Mouse (Mus musculus): ENCODE data around the gene Mark1. TPM values are rescaled to one million over a fixed set of nuclear protein-coding genes. Genes with fewer than 3 reads are reported as not detected.
A peak's percentile ranks its signal among the peaks of the same experiment; 100 is the strongest.

The Mark1 gene
- polyA plus RNA-seq (2015; fragmentation: Nextera tagmentation; extraction: Ambion mirVana): 15.3 and 15.9 TPM in 2 replicates

GRCm38 (mm10) chr1:184999071-184999750, at the start of gene Mark1:
Gene Mark1 (minus strand): TSS chr1:184999570.
- peak within 1 kb of the TSS; percentile 95 for H3K4me3 ChIP-seq
- 0% methylated on average over 34 of the region's 88 CpGs for WGBS
- H3K36me3 ChIP-seq: no peaks in the 10 kb centered on the region
- H3K9ac ChIP-seq: peak within 1 kb of the TSS; percentile 91
- peak within 1 kb of the TSS; percentile 92 for H3K27ac ChIP-seq (replicated peaks)
- no peaks in the 10 kb centered on the region for H3K27me3 ChIP-seq
- H3K4me2 ChIP-seq: peak within 1 kb of the TSS; percentile 67
- ATAC-seq (ENCODE audit: low FRiP score, low read depth): peak; percentile 69
- H3K4me1 ChIP-seq (replicated peaks): peaks cover 30% of the 10 kb centered on the region
- no peaks in the 10 kb centered on the region for H3K9me3 ChIP-seq

DNA sequence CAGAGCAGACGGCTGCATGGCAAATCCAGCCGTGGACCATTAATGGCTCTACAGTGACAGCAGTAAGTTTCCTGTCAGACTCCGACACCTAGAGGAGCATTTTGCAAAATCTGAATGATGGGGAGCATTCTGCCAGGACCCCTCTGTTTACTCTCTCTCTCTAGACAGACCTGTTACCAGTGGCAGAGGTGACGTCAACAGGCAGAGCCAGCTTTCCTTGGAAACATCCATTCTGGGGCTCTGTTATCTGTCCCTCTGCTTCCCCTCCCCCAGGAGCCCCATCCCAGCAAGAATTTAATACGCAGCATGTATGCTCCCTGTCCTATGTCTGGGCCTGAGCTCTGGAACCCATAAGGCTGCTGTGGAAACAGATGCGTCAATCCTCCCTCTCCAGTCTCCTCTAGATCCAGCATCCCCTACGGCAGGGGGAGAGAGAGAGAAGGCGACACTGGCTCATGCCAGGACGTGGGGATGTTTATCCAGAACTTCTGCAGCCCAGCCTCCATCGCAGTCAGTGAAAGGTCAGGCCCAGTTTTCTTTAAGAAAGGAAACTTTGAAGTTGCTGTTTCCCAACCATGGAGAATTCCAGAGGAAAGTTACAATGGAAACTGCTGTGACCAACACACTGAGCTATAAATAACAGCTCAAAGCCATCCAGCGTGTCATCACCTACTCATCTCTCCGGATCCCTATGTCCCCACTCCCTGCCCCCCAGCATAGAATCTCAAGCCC, 48.3 kb upstream of the Mark1 start:
- Histone ChIP-seq H3K27me3 (no peaks in the 10 kb centered on the region), H3K4me3 (no peak overlapping the region), H3K36me3 (no peaks in the 10 kb centered on the region), H3K27ac (replicated peaks) (no peak overlapping the region), H3K9me3 (no peaks in the 10 kb centered on the region), H3K4me2 (no peak overlapping the region), H3K4me1 (replicated peaks) (no peaks in the 10 kb centered on the region), H3K9ac (no peak overlapping the region)
- 68% methylated on average over 12 of the region's 12 CpGs for WGBS
- ATAC-seq (ENCODE audit: low FRiP score, low read depth): no peak

DNA sequence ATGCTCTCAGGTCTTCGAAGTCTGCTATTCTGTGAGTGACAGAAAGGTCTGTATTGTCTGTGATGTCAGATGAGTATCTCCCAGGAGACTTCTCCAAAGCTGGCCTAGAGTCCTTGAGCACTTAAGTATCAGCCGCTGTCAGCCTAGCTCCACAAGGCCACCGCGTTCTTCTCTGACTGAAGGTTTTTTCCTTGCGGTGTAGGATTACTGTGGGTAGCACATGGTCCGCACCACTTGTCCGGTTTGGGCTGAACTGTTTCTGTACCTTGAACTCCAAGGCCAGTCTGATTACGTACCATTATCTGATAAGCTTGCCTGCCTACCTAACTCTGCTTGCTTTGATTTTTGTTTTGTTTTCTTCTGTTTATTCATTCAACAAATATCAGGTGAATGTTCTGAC, 47.1 kb upstream of the Mark1 start:
- H3K27me3 ChIP-seq: no peaks in the 10 kb centered on the region
- WGBS: 91% methylated on average over 8 of the region's 8 CpGs

GRCm38 (mm10) chr1:185038183-185038686, 38.9 kb upstream of the Mark1 start:
- Histone ChIP-seq H3K9ac (no peak overlapping the region), H3K4me3 (no peak overlapping the region), H3K27me3 (no peaks in the 10 kb centered on the region), H3K36me3 (no peaks in the 10 kb centered on the region), H3K9me3 (no peaks in the 10 kb centered on the region), H3K27ac (replicated peaks) (no peak overlapping the region), H3K4me2 (no peak overlapping the region), H3K4me1 (replicated peaks) (no peaks in the 10 kb centered on the region)
- ATAC-seq (ENCODE audit: low FRiP score, low read depth): no peak
- 62% methylated on average over 7 of the region's 7 CpGs for WGBS

More for the DNA sequence above, 47.1 kb upstream of the Mark1 start:
- ATAC-seq (ENCODE audit: low FRiP score, low read depth): no peak
- Histone ChIP-seq H3K9ac (no peak overlapping the region), H3K4me1 (replicated peaks) (no peaks in the 10 kb centered on the region), H3K9me3 (no peaks in the 10 kb centered on the region), H3K36me3 (no peaks in the 10 kb centered on the region), H3K27ac (replicated peaks) (no peak overlapping the region), H3K4me2 (no peak overlapping the region), H3K4me3 (no peak overlapping the region)

- Histone ChIP-seq H3K27me3 (no peaks in the 10 kb centered on the region), H3K27ac (replicated peaks) (no peak overlapping the region), H3K36me3 (no peaks in the 10 kb centered on the region), H3K9ac (no peak overlapping the region), H3K4me1 (replicated peaks) (no peaks in the 10 kb centered on the region), H3K4me2 (no peak overlapping the region), H3K9me3 (no peaks in the 10 kb centered on the region), H3K4me3 (no peak overlapping the region)
- WGBS: 84% methylated on average over 9 of the region's 10 CpGs
- ATAC-seq (ENCODE audit: low FRiP score, low read depth): no peak
Observed at GRCm38 (mm10) chr1:185030565-185030964, 31.2 kb upstream of the Mark1 start.

DNA sequence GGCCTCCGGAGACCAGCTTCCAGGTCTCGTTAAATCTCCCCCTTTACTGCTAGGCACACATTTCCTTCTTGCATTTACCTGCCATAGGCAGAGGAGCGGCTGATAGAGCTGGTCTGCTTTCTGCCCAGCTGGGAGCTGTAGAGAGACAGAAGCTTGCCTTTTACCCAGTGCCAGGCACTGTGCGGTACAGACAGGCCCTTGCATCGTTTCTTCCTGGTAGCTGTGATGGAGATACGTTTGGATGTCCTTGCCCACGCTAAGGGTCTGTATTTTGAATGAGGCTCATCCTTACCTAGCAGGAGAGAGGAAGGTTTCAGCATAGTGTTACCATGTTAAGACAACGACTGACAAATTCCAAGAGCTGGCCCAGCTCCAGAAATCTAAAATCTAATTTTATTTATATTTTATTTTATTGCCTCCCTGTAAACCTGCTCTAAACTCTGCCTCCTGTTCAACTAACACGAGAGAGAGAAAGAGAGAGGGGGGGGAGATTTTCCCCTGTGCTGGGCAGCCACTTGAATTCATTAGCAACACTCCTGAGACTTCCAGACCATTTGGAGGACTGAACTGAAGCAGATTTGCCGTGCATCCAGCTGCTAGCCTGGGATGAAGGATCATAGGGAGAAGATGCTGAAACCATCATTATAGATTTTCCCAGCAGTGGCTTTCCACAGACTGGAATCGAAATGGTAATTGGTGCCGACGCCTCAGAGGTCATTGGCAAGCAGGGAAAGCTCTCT, 21.2 kb upstream of the Mark1 start:
- Histone ChIP-seq H3K4me3 (no peak overlapping the region), H3K4me1 (replicated peaks) (peaks cover 9% of the 10 kb centered on the region; the same call in 1 of the 2 replicates), H3K9me3 (no peaks in the 10 kb centered on the region), H3K4me2 (no peak overlapping the region), H3K27ac (replicated peaks) (0 out of 2 replicates have a peak overlapping the region, but pooled peaks have one; percentile 16), H3K9ac (no peak overlapping the region), H3K27me3 (no peaks in the 10 kb centered on the region), H3K36me3 (no peaks in the 10 kb centered on the region)
- ATAC-seq (ENCODE audit: low FRiP score, low read depth): no peak
- WGBS: 60% methylated on average over 13 of the region's 13 CpGs

DNA sequence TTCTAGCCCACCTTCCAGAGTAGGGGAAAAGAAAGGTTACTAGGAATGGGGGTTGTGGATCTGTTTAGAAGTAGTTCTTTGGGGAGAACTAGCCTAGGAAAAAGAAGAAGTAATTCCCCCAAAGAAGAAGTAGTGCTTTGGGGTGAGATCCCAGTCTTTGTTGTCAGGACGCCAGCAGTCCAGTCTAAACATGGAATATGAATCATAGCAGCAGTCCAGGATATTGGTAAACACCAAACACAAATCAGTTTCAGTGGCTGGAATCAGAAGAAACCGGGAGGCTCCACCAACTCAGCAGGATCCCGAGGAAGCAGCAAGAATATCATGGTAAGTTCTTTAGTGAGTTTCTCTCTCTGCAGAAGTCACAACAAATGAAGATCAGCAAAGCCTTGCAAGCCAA, 13.2 kb upstream of the Mark1 start:
- no peak overlapping the region for H3K9ac ChIP-seq
- no peak for ATAC-seq (ENCODE audit: low FRiP score, low read depth)
- WGBS: 84% methylated on average over 3 of the region's 3 CpGs

GRCm38 (mm10) chr1:185007066-185007465, 7.7 kb upstream of the Mark1 start:
- H3K36me3 ChIP-seq: no peaks in the 10 kb centered on the region
- no peak overlapping the region for H3K9ac ChIP-seq
- no peaks in the 10 kb centered on the region for H3K4me1 ChIP-seq (replicated peaks)
- H3K27me3 ChIP-seq: no peaks in the 10 kb centered on the region
- H3K27ac ChIP-seq (replicated peaks): no peak overlapping the region
- ATAC-seq (ENCODE audit: low FRiP score, low read depth): no peak
- WGBS: 83% methylated on average over 5 of the region's 5 CpGs
- H3K4me3 ChIP-seq: no peak overlapping the region
- no peak overlapping the region for H3K4me2 ChIP-seq
- H3K9me3 ChIP-seq: no peaks in the 10 kb centered on the region

More for the DNA sequence above, 13.2 kb upstream of the Mark1 start:
- Histone ChIP-seq H3K4me1 (replicated peaks) (no peaks in the 10 kb centered on the region), H3K4me3 (no peak overlapping the region), H3K36me3 (no peaks in the 10 kb centered on the region), H3K9me3 (no peaks in the 10 kb centered on the region), H3K4me2 (no peak overlapping the region), H3K27ac (replicated peaks) (no peak overlapping the region), H3K27me3 (no peaks in the 10 kb centered on the region)

DNA sequence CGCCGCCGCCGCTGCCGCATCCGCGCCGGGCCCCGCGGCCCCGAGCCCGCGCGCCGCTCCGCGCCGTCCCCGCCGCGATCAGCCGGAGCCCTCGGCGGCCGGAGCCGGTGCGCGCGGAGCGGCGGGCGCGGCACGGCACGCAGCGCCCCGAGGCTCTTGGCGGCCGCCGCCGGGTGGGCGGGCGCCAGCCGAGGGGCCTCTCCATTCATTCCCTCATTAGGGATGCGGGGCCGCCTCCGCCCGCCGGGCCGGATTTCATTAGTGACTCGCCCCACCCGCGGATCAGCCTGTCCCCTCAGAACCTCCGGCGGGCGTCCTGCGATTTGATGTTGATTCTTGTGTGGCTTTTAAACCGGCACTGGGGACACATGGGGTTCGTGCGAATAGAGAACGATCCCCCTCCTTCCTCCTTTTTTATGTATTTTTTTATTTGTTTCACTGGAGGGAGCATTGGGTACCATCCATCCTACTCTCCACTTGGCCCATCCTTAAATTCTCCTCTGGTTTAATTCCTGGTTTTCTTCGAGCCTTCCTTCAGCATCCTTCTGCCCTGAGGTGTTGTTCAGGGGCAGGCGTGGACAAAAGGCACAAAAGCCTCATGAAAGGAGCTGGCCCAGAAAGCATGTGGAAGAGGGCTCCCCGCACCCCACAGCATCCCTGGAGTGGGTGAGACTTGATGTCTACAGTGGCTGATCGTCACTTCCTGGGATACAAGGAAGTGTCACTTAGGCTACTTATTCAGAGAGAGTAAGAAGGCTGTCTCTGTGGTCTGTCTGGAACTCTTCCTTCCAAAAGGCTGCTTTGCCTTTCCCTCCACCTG, 620 bp upstream of the Mark1 start:
- Histone ChIP-seq H3K36me3 (no peaks in the 10 kb centered on the region), H3K27me3 (no peaks in the 10 kb centered on the region)
- WGBS: 0% methylated on average over 18 of the region's 65 CpGs

DNA sequence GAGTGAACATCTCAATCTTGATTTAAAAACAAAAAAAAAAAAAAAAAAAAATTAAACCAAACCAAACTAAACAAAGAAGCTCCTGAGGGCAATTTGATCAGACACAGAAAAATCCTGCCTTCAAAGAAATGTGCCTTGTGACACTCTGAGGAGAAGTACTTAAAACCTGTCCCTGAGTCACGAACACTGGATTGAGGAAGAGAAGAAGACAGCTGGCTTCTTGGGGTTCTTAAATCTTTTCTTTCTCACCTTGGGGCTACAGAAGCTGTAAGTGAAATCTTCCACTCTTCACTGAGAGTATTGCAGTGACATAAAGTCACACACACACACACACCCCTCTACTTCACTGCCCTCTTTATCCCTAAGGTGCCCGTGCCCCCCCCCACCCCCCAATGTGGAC, 739 bp downstream of the Mark1 start:
- H3K4me3 ChIP-seq: peak overlapping the region; percentile 95
- H3K4me1 ChIP-seq (replicated peaks): peaks cover 31% of the 10 kb centered on the region
- H3K9me3 ChIP-seq: no peaks in the 10 kb centered on the region
- H3K36me3 ChIP-seq: no peaks in the 10 kb centered on the region
- peak overlapping the region; percentile 67 for H3K4me2 ChIP-seq
- peak overlapping the region; percentile 92 for H3K27ac ChIP-seq (replicated peaks)
- ATAC-seq (ENCODE audit: low FRiP score, low read depth): peak; percentile 16; the same call in 1 of the 2 replicates
- H3K27me3 ChIP-seq: no peaks in the 10 kb centered on the region
- WGBS: 2% methylated on average over 2 of the region's 2 CpGs
- H3K9ac ChIP-seq: peak overlapping the region; percentile 91

More for the DNA sequence above, 620 bp upstream of the Mark1 start:
- Histone ChIP-seq H3K4me3 (peak overlapping the region; percentile 95), H3K9ac (peak overlapping the region; percentile 91), H3K4me1 (replicated peaks) (peaks cover 27% of the 10 kb centered on the region), H3K4me2 (peak overlapping the region; percentile 67), H3K9me3 (no peaks in the 10 kb centered on the region), H3K27ac (replicated peaks) (peak overlapping the region; percentile 92)
- ATAC-seq (ENCODE audit: low FRiP score, low read depth): peak; percentile 70

- Histone ChIP-seq H3K4me3 (peak overlapping the region; percentile 95), H3K9me3 (no peaks in the 10 kb centered on the region), H3K27me3 (no peaks in the 10 kb centered on the region), H3K36me3 (no peaks in the 10 kb centered on the region), H3K9ac (peak overlapping the region; percentile 91), H3K4me2 (peak overlapping the region; percentile 67), H3K27ac (replicated peaks) (peak overlapping the region; percentile 92), H3K4me1 (replicated peaks) (peaks cover 31% of the 10 kb centered on the region)
- ATAC-seq (ENCODE audit: low FRiP score, low read depth): no peak
- WGBS: 17% methylated on average over 9 of the region's 9 CpGs
Observed at GRCm38 (mm10) chr1:184998161-184998560, 1.2 kb downstream of the Mark1 start.
